Mouse (Mus musculus) lung, adult 2 months (tissue): ENCODE results near the gene Tpst2.

ENCODE experiments used
- CTCF ChIP-seq: fragments of 200-500 bp; IDR thresholded peaks from 2 replicates; pipeline ENCODE4 v1.5.1; 2011; ENCODE audit warnings: mild to moderate bottlenecking, low read length, control low read depth; ENCODE audit not compliant: insufficient read depth
- POLR2A ChIP-seq: fragments of 200-500 bp; IDR thresholded peaks from 2 replicates; pipeline ENCODE4 v1.6.1; 2011; ENCODE audit warnings: low read depth, mild to moderate bottlenecking, control low read depth, low read length, borderline replicate concordance; ENCODE audit errors: extremely low read depth

DNA sequence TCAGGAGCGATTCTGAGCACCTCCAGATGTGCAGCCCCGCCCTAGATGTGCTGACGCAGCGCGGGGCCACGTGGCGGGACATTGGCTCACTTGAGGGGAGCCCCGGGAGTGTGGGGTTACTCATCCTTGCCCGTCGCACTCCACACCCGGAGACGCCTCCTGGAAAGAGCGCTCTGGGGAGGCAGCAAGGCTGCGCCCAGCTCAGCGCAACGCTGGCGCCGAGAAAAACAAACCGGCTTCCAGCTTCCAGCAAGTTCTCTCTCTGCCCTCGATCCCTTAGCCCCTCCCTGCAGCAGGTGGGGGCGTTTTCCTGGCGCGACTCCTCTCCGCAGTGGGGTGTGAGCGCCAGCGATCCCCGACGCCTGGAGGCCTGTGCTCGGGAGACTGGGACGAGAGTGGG lies 49.1 kb upstream of the Tpst2 start:
- no peak for TF ChIP-seq CTCF
- no peak for TF ChIP-seq POLR2A
